ENCODE assay signal across 14 mouse cellular contexts in genomic region chr2:30697851-30698250, GRCm38 (mm10).
A peak's percentile ranks its signal among the peaks of the same experiment; 100 is the strongest.
DNase-seq lines count a peak whose midpoint lies in the region; ATAC-seq lines count a peak whose summit lies in the region.
"Had no signal": no experiment of that assay in that cellular context is flagged by ENCODE, and none has a peak within 500 bp of the region (broad histone marks: within the 10 kb centered on the region; RNA-seq: fewer than 3 reads in every experiment).

No protein-coding gene starts in this region.

- H3K36me3 ChIP-seq in forebrain, embryonic 12.5 days (replicated peaks) = no peaks in the 10 kb centered on the region
- no peaks in the 10 kb centered on the region for H3K36me3 ChIP-seq in forebrain, embryonic 11.5 days (ENCODE audit: control insufficient read depth, insufficient read depth, low read length)
- H3K36me3 ChIP-seq in kidney, embryonic 14.5 days (ENCODE audit: control insufficient read depth, insufficient read depth, low read length) = no peaks in the 10 kb centered on the region
- H3K36me3 ChIP-seq in embryonic facial prominence, embryonic 12.5 days = no peaks in the 10 kb centered on the region
- H3K36me3 ChIP-seq in hindbrain, embryonic 15.5 days = no peaks in the 10 kb centered on the region
- H3K36me3 ChIP-seq: G1E; liver, embryonic 13.5 days had no signal

- peak overlapping the region; percentile 56; the same call in 1 of the 2 replicates for H3K27ac ChIP-seq in forebrain, embryonic 12.5 days
- H3K27ac ChIP-seq in forebrain, embryonic 11.5 days (ENCODE audit: low read depth, low read length) = no peak overlapping the region
- H3K27ac ChIP-seq in kidney, embryonic 14.5 days (ENCODE audit: low read depth, low read length) = no peak overlapping the region
- peak overlapping the region; percentile 24; the same call in 1 of the 2 replicates for H3K27ac ChIP-seq in embryonic facial prominence, embryonic 12.5 days
- peak overlapping the region; percentile 43; the same call in 1 of the 2 replicates for H3K27ac ChIP-seq in hindbrain, embryonic 15.5 days (replicated peaks)
- H3K27ac ChIP-seq: liver, embryonic 13.5 days had no signal

- no peaks in the 10 kb centered on the region for H3K27me3 ChIP-seq in forebrain, embryonic 12.5 days
- H3K27me3 ChIP-seq in forebrain, embryonic 11.5 days (ENCODE audit: control insufficient read depth, insufficient read depth, low read length) = no peaks in the 10 kb centered on the region
- no peaks in the 10 kb centered on the region for H3K27me3 ChIP-seq in kidney, embryonic 14.5 days (ENCODE audit: control insufficient read depth, insufficient read depth, low read length)
- no peaks in the 10 kb centered on the region for H3K27me3 ChIP-seq in embryonic facial prominence, embryonic 12.5 days
- no peaks in the 10 kb centered on the region for H3K27me3 ChIP-seq in hindbrain, embryonic 15.5 days

- no peak overlapping the region for H3K9ac ChIP-seq in forebrain, embryonic 12.5 days
- H3K9ac ChIP-seq in forebrain, embryonic 11.5 days (ENCODE audit: low read length) = no peak overlapping the region
- peak overlapping the region; percentile 23; the same call in 1 of the 2 replicates for H3K9ac ChIP-seq in kidney, embryonic 14.5 days (ENCODE audit: low read depth, low read length)
- no peak overlapping the region for H3K9ac ChIP-seq in embryonic facial prominence, embryonic 12.5 days
- no peak overlapping the region for H3K9ac ChIP-seq in hindbrain, embryonic 15.5 days
- H3K9ac ChIP-seq: liver, embryonic 13.5 days had no signal

- no peaks in the 10 kb centered on the region for H3K9me3 ChIP-seq in forebrain, embryonic 12.5 days
- no peaks in the 10 kb centered on the region for H3K9me3 ChIP-seq in forebrain, embryonic 11.5 days (ENCODE audit: control insufficient read depth, low read length)
- H3K9me3 ChIP-seq in kidney, embryonic 14.5 days (ENCODE audit: control insufficient read depth, low read length) = no peaks in the 10 kb centered on the region
- no peaks in the 10 kb centered on the region for H3K9me3 ChIP-seq in embryonic facial prominence, embryonic 12.5 days
- no peaks in the 10 kb centered on the region for H3K9me3 ChIP-seq in hindbrain, embryonic 15.5 days

- H3K4me1 ChIP-seq in forebrain, embryonic 12.5 days = peaks cover 62% of the 10 kb centered on the region
- peaks cover 16% of the 10 kb centered on the region; the same call in 1 of the 2 replicates for H3K4me1 ChIP-seq in forebrain, embryonic 11.5 days (replicated peaks; ENCODE audit: control insufficient read depth, insufficient read depth, low read length)
- peaks cover 28% of the 10 kb centered on the region; the same call in 1 of the 2 replicates for H3K4me1 ChIP-seq in kidney, embryonic 14.5 days (ENCODE audit: control insufficient read depth, insufficient read depth, low read length)
- H3K4me1 ChIP-seq in embryonic facial prominence, embryonic 12.5 days = peaks cover 41% of the 10 kb centered on the region
- H3K4me1 ChIP-seq in hindbrain, embryonic 15.5 days (replicated peaks) = peaks cover 64% of the 10 kb centered on the region

- no peak for DNase-seq in forebrain, embryonic 11.5 days (ENCODE audit: low spot score)
- DNase-seq in kidney, adult 9 months = no peak
- DNase-seq in layer of hippocampus, adult 9-10 months (ENCODE audit: low spot score) = no peak
- DNase-seq: adrenal gland, postnatal 10 days; kidney, postnatal 36 days; left cerebral cortex, postnatal 4 days; liver, embryonic 13.5 days; right cerebral cortex, postnatal 25 days had no signal

- no peak overlapping the region for H3K4me3 ChIP-seq in forebrain, embryonic 12.5 days (replicated peaks)
- no peak overlapping the region for H3K4me3 ChIP-seq in forebrain, embryonic 11.5 days (ENCODE audit: low read depth, low read length)
- H3K4me3 ChIP-seq in kidney, embryonic 14.5 days (ENCODE audit: low read length) = no peak overlapping the region
- no peak overlapping the region for H3K4me3 ChIP-seq in embryonic facial prominence, embryonic 12.5 days
- H3K4me3 ChIP-seq in hindbrain, embryonic 15.5 days = no peak overlapping the region
- H3K4me3 ChIP-seq: erythroblast, embryonic 14.5 days; liver, embryonic 13.5 days had no signal

- WGBS in forebrain, embryonic 12.5 days = 85% methylated on average over 2 of the region's 2 CpGs
- WGBS in forebrain, embryonic 11.5 days = 89% methylated on average over 2 of the region's 2 CpGs
- 71% methylated on average over 2 of the region's 2 CpGs for WGBS in kidney, embryonic 14.5 days
- WGBS in embryonic facial prominence, embryonic 12.5 days = 65% methylated on average over 2 of the region's 2 CpGs
- WGBS in hindbrain, embryonic 15.5 days = 84% methylated on average over 2 of the region's 2 CpGs

- no peak overlapping the region for H3K4me2 ChIP-seq in forebrain, embryonic 12.5 days
- H3K4me2 ChIP-seq in forebrain, embryonic 11.5 days (ENCODE audit: low read depth, low read length, severe bottlenecking) = no peak overlapping the region
- H3K4me2 ChIP-seq in kidney, embryonic 14.5 days (replicated peaks; ENCODE audit: low read depth, low read length) = no peak overlapping the region
- no peak overlapping the region for H3K4me2 ChIP-seq in embryonic facial prominence, embryonic 12.5 days (replicated peaks)
- H3K4me2 ChIP-seq in hindbrain, embryonic 15.5 days = no peak overlapping the region
- H3K4me2 ChIP-seq: liver, embryonic 13.5 days had no signal

- no peak for ATAC-seq in forebrain, embryonic 12.5 days (ENCODE audit: low FRiP score)
- no peak for ATAC-seq in forebrain, embryonic 11.5 days (replicated peaks; ENCODE audit: low FRiP score)
- ATAC-seq in kidney, embryonic 14.5 days (ENCODE audit: low FRiP score, low TSS enrichment) = no peak
- ATAC-seq in embryonic facial prominence, embryonic 12.5 days (ENCODE audit: insufficient number of reproducible peaks, insufficient read depth, low FRiP score, low TSS enrichment) = no peak
- no peak for ATAC-seq in hindbrain, embryonic 15.5 days (ENCODE audit: low FRiP score, low read depth)

Comparison
In these comparisons a context has a peak if more than half of its experiments do, and no peak if none do; other contexts are left out.
1. H3K27ac ChIP-seq: peak in forebrain, embryonic 12.5 days (single experiment), embryonic facial prominence, embryonic 12.5 days (single experiment) and hindbrain, embryonic 15.5 days (single experiment); none in forebrain, embryonic 11.5 days (single experiment) and kidney, embryonic 14.5 days (single experiment).